Mouse (Mus musculus) liver, embryonic 14.5 days (tissue): ENCODE measurements around the gene Rin3.

Experiments used
- CTCF ChIP-seq: IDR thresholded peaks from 2 replicates; pipeline ENCODE4 v1.5.1; 2016; ENCODE audit warnings: antibody characterized with exemption, low read depth, control low read depth
- EP300 ChIP-seq: IDR thresholded peaks from 2 replicates; pipeline ENCODE4 v1.6.1; 2016; ENCODE audit warnings: antibody characterized with exemption, low read depth

- no peak for TF ChIP-seq EP300
- TF ChIP-seq CTCF = no peak
These were observed 45.2 kb downstream of the Rin3 start for GRCm38 (mm10) chr12:102328090-102328489.
